Mouse (Mus musculus) R1 (cell line): ENCODE results near the gene Hepacam2.
"Not testable (repeated sequence)": the region's sequence is repeated elsewhere in the genome, so short reads cannot be mapped to it uniquely, and the experiment has no call there.

ENCODE experiments used
- DNase-seq: peaks from one replicate; pipeline ENCODE4 v3.0.0-alpha.2; 2018; ENCODE audit warnings: low read depth, low spot score

Gene Hepacam2

GRCm38 (mm10) chr6:3498162-3498848 is at the start of gene Hepacam2, which contains the start of gene Vps50:
Gene Hepacam2, minus strand, starts transcription at chr6:3498298.
Gene Vps50, plus strand, starts transcription at chr6:3498382.
- peak; percentile 96 for DNase-seq

GRCm38 (mm10) chr6:3544970-3545369 is 46.9 kb upstream of the Hepacam2 start:
- peak; percentile 40 for DNase-seq

- DNase-seq, result no peak
Measured at GRCm38 (mm10) chr6:3543862-3544261, 45.8 kb upstream of the Hepacam2 start.

- no peak for DNase-seq
Measured at GRCm38 (mm10) chr6:3539470-3539869, 41.4 kb upstream of the Hepacam2 start.

- DNase-seq, result peak; percentile 46
Measured at GRCm38 (mm10) chr6:3536048-3536447, 38.0 kb upstream of the Hepacam2 start.

GRCm38 (mm10) chr6:3531445-3531844 is 33.3 kb upstream of the Hepacam2 start:
- no peak for DNase-seq

GRCm38 (mm10) chr6:3528198-3528597 is 30.1 kb upstream of the Hepacam2 start:
- DNase-seq, result no peak

- no peak for DNase-seq
Measured at GRCm38 (mm10) chr6:3512611-3513010, 14.5 kb upstream of the Hepacam2 start.

- DNase-seq, result peak; percentile 34
Measured at GRCm38 (mm10) chr6:3511612-3512011, 13.5 kb upstream of the Hepacam2 start.

GRCm38 (mm10) chr6:3511116-3511515 is 13.0 kb upstream of the Hepacam2 start:
- no peak for DNase-seq

GRCm38 (mm10) chr6:3509782-3510181 is 11.7 kb upstream of the Hepacam2 start:
- peak; percentile 69 for DNase-seq

GRCm38 (mm10) chr6:3508151-3508550 is 10.1 kb upstream of the Hepacam2 start:
- not testable (repeated sequence) for DNase-seq

GRCm38 (mm10) chr6:3507078-3507477 is 9.0 kb upstream of the Hepacam2 start:
- DNase-seq, result no peak

GRCm38 (mm10) chr6:3505289-3505688 is 7.2 kb upstream of the Hepacam2 start:
- DNase-seq, result no peak

GRCm38 (mm10) chr6:3500286-3500685 is 2.2 kb upstream of the Hepacam2 start:
- no peak for DNase-seq

GRCm38 (mm10) chr6:3496210-3496609 is 1.9 kb downstream of the Hepacam2 start:
- peak; percentile 67 for DNase-seq

GRCm38 (mm10) chr6:3494285-3494684 is 3.8 kb downstream of the Hepacam2 start:
- DNase-seq, result no peak

GRCm38 (mm10) chr6:3487355-3487754 is 10.7 kb downstream of the Hepacam2 start:
- DNase-seq, result no peak

- no peak for DNase-seq
Measured at GRCm38 (mm10) chr6:3485133-3485532, 13.0 kb downstream of the Hepacam2 start.

- no peak for DNase-seq
Measured at GRCm38 (mm10) chr6:3481705-3482104, 16.4 kb downstream of the Hepacam2 start.

GRCm38 (mm10) chr6:3479853-3480252 is 18.2 kb downstream of the Hepacam2 start:
- DNase-seq, result no peak

- peak; percentile 8 for DNase-seq
Measured at GRCm38 (mm10) chr6:3476299-3476698, 21.8 kb downstream of the Hepacam2 start.

GRCm38 (mm10) chr6:3470706-3471105 is 27.4 kb downstream of the Hepacam2 start:
- no peak for DNase-seq

- no peak for DNase-seq
Measured at GRCm38 (mm10) chr6:3468627-3469026, 29.5 kb downstream of the Hepacam2 start.
